Mouse (Mus musculus) lung, embryonic 15.5 days (tissue): Measurements from ENCODE around the gene Sugt1. TPM values are rescaled to one million over a fixed set of nuclear protein-coding genes. Genes with fewer than 3 reads are reported as not detected.
A peak's percentile ranks its signal among the peaks of the same experiment; 100 is the strongest.

Source experiments
- ATAC-seq: fragments of 200-750 bp; cut with Nextera tagmentation; 2 replicates; pipeline ENCODE4 v1.8.0; 2017; ENCODE audit warnings: moderate number of reproducible peaks, borderline replicate concordance; ENCODE audit not compliant: low FRiP score, low TSS enrichment; ENCODE audit errors: extremely low read depth
- H3K27ac ChIP-seq: fragments of 300-500 bp; sonication (generic); 2 replicates; pipeline ENCODE4 v1.5.1; 2015; ENCODE audit warnings: moderate library complexity, mild to moderate bottlenecking, inconsistent platforms
- H3K27me3 ChIP-seq: fragments of 300-500 bp; sonication (generic); 2 replicates; pipeline ENCODE4 v1.6.1; 2015; ENCODE audit warnings: inconsistent platforms
- H3K36me3 ChIP-seq: fragments of 300-500 bp; sonication (generic); 2 replicates; pipeline ENCODE4 v1.6.1; 2015; ENCODE audit warnings: inconsistent platforms
- H3K4me1 ChIP-seq: fragments of 300-500 bp; sonication (generic); 2 replicates; pipeline ENCODE4 v1.6.1; 2015; ENCODE audit warnings: inconsistent platforms
- H3K4me2 ChIP-seq: fragments of 300-500 bp; sonication (generic); 2 replicates; pipeline ENCODE4 v1.6.1; 2015; ENCODE audit warnings: inconsistent platforms, mild to moderate bottlenecking, moderate library complexity
- H3K4me3 ChIP-seq: fragments of 300-500 bp; sonication (generic); 2 replicates; pipeline ENCODE4 v1.5.1; 2015; ENCODE audit warnings: mild to moderate bottlenecking, inconsistent platforms
- H3K9ac ChIP-seq: fragments of 300-500 bp; sonication (generic); 2 replicates; pipeline ENCODE4 v1.6.1; 2015; ENCODE audit warnings: inconsistent platforms
- H3K9me3 ChIP-seq: fragments of 300-500 bp; sonication (generic); 2 replicates; pipeline ENCODE4 v1.6.1; 2016; ENCODE audit warnings: inconsistent platforms
- WGBS: fragments of 180-500 bp; shearing (Covaris S2); methylation state at CpG from one replicate; pipeline ENCODE4 v1.1.7; 2015; 5-methylcytosine and 5-hydroxymethylcytosine counted together
- polyA plus RNA-seq: library from polyadenylated mRNA; unstranded; fragments of >200 nt; fragmentation: Nextera tagmentation; extraction: Ambion mirVana; gene quantifications from 2 replicates; pipeline ENCODE4 v1.2.1, GENCODE M21; 2015

Sugt1 gene
- polyA plus RNA-seq, 1 experiment from 2014 or later: 127 TPM

DNA sequence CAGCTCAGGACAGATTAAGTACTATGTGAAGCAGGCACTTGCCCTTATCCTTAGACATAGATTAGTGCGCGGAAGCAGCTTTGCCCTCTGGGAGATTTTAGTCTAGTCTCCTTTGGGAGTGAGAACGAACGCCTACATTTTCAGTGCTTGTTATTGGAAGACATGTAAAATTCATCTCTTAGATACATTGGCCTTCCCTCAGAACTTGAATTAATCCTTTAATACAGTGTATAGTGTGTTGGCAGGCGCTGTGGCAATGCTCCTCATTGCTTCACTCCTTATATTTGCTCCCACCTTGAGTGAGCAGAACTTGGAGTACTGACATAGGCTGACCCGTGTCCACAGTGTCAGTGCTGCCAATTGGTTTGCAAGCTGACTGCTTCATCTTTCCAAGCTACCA, 20.8 kb downstream of the Sugt1 start:
- H3K27me3 ChIP-seq: no peaks in the 10 kb centered on the region
- 92% methylated on average over 6 of the region's 6 CpGs for WGBS
- ATAC-seq: no peak
- H3K4me3 ChIP-seq: no peak overlapping the region
- no peaks in the 10 kb centered on the region for H3K4me1 ChIP-seq
- H3K9me3 ChIP-seq: no peaks in the 10 kb centered on the region
- H3K9ac ChIP-seq: no peak overlapping the region
- H3K27ac ChIP-seq: no peak overlapping the region
- peaks cover 69% of the 10 kb centered on the region for H3K36me3 ChIP-seq
- H3K4me2 ChIP-seq: no peak overlapping the region

DNA sequence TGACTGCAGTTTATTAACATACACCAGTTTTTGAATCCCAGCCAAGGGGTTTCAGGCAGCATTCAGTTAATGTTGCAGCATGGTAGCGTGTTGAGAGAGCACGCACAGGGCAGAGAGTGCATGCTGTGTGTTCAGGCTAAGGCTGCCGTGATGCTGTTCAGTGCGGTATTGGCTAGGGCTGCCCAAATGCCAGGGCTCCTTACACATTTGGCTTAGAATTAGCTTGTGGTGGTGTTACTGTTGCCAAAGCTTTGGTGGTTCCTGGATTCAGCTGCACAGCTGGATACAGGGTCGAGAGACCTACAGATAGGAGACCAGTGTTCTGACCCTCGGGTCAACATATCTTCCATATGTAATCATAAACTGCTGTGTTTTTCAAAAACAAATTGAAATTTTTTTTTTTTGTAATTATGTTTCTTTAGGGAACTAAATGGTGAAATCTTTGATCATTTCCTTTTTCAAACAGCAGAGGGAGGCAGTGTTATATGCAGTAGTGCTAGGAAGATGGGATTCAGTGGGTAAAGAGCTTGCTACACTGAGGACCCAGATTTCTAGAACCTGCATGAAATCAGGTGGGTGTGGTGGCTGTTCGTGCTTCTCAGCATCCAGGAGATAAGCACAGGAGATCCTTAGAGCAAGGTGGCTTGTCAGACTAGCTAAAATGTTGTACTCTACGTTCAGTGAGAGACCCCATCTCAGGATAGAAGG, 29.8 kb downstream of the Sugt1 start:
- Histone ChIP-seq H3K9me3 (no peaks in the 10 kb centered on the region), H3K27ac (no peak overlapping the region), H3K9ac (no peak overlapping the region), H3K27me3 (no peaks in the 10 kb centered on the region), H3K36me3 (peaks cover 43% of the 10 kb centered on the region), H3K4me1 (no peaks in the 10 kb centered on the region), H3K4me2 (no peak overlapping the region), H3K4me3 (no peak overlapping the region)
- ATAC-seq: no peak
- WGBS: 83% methylated on average over 8 of the region's 8 CpGs

DNA sequence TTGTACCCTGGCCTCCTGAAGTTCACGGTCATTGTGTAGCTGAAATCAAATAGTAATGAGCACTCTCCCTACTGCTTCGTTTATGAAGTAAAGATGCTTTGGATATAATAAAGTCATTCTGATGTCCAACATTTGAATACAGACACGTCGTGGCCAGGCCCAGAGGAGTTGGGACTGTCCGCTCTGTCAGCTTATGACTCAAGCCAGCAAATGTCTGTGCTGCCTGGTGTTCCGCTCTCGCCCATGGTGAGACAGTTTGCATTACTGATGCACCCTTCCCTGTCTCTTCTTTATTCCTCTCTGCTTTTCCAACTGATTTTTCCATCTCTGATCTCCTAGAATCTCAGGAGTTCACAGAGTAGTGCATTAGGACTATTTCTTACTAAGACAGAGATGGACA, 32.3 kb downstream of the Sugt1 start:
- peaks cover 41% of the 10 kb centered on the region for H3K36me3 ChIP-seq
- H3K4me3 ChIP-seq: no peak overlapping the region
- H3K9me3 ChIP-seq: no peaks in the 10 kb centered on the region
- no peaks in the 10 kb centered on the region for H3K27me3 ChIP-seq
- no peak overlapping the region for H3K9ac ChIP-seq
- no peak overlapping the region for H3K4me2 ChIP-seq
- H3K4me1 ChIP-seq: no peaks in the 10 kb centered on the region
- H3K27ac ChIP-seq: no peak overlapping the region
- no peak for ATAC-seq
- WGBS: 94% methylated on average over 7 of the region's 7 CpGs

DNA sequence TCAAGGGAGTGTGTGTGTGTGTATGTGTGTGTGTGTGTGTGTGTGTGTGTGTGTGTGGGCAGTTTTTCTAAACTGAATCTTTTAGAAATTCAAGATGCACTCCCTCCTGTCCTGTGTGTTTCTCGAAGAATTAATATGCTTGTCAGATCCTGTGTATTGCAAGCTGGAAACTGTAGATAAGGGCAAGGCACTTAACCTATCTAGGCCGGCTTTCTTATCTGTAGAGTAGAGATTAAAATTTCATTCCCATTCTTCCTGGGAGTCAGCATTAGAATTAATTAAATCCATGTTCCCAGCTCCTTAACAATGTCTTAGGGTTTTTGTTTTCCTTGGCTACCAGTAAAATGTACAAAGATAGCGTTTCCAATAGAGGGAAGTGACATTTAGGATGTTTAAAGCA, 33.7 kb downstream of the Sugt1 start:
- H3K9ac ChIP-seq: no peak overlapping the region
- H3K27me3 ChIP-seq: no peaks in the 10 kb centered on the region
- H3K27ac ChIP-seq: no peak overlapping the region
- no peaks in the 10 kb centered on the region for H3K4me1 ChIP-seq
- no peak overlapping the region for H3K4me2 ChIP-seq
- no peak for ATAC-seq
- H3K9me3 ChIP-seq: no peaks in the 10 kb centered on the region
- peaks cover 46% of the 10 kb centered on the region for H3K36me3 ChIP-seq
- H3K4me3 ChIP-seq: no peak overlapping the region
- WGBS: 42% methylated on average over 3 of the region's 3 CpGs

DNA sequence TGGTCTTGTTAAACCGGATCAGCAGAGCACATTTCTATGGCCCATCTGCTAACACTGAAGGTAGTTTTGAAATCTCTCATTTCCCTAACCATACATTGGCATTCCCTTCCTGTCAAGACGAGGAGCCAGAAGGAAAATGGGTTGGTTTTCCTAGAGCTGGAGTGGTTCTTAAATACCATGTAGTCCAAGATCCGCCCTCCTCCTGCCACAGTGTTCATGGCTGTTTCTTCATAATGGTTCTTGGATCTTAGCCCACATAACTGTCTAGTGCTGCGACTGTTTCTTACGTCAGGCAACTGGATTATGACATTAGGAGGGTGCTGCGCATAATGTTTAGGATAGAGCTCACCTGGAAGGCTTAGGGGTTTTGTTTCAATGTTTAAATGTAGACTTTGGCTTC, 44.8 kb downstream of the Sugt1 start:
- H3K4me1 ChIP-seq: no peaks in the 10 kb centered on the region
- H3K36me3 ChIP-seq: peaks cover 22% of the 10 kb centered on the region
- no peak overlapping the region for H3K27ac ChIP-seq
- no peak overlapping the region for H3K4me2 ChIP-seq
- no peaks in the 10 kb centered on the region for H3K27me3 ChIP-seq
- H3K9me3 ChIP-seq: no peaks in the 10 kb centered on the region
- no peak overlapping the region for H3K4me3 ChIP-seq
- no peak overlapping the region for H3K9ac ChIP-seq
- WGBS: 73% methylated on average over 6 of the region's 6 CpGs
- ATAC-seq: no peak

DNA sequence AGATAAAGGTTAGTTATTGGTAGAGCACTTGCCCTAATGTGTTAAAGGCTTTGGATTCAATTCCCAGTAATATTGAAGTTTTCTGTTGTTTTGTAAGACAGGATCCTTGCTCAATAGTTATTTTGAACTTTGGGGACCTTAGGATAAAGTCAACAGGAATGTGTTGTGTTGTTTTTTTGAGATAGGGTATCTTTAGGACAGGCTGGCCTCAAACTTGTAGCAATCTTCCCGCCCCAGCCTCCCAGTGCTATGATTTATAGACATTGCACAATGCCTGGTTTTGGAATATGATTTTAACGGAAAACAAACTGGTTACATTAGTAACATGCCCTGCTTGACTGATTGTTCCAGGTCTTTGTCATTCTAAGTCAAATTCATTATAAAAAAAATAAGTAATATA, 45.7 kb downstream of the Sugt1 start:
- H3K4me1 ChIP-seq: no peaks in the 10 kb centered on the region
- no peaks in the 10 kb centered on the region for H3K9me3 ChIP-seq
- ATAC-seq: no peak
- no peak overlapping the region for H3K4me3 ChIP-seq
- no peak overlapping the region for H3K27ac ChIP-seq
- H3K9ac ChIP-seq: no peak overlapping the region
- H3K27me3 ChIP-seq: no peaks in the 10 kb centered on the region
- H3K36me3 ChIP-seq: peaks cover 14% of the 10 kb centered on the region
- no peak overlapping the region for H3K4me2 ChIP-seq
- WGBS: 89% methylated on average over 2 of the region's 2 CpGs

- H3K9me3 ChIP-seq: no peaks in the 10 kb centered on the region
- H3K27me3 ChIP-seq: no peaks in the 10 kb centered on the region
- 59% methylated on average over 4 of the region's 4 CpGs for WGBS
- no peak overlapping the region for H3K4me2 ChIP-seq
- H3K9ac ChIP-seq: no peak overlapping the region
- no peak overlapping the region for H3K27ac ChIP-seq
- no peaks in the 10 kb centered on the region for H3K4me1 ChIP-seq
- ATAC-seq: no peak
- 0 out of 2 replicates have a peak, but pooled peaks cover 4% of the 10 kb centered on the region for H3K36me3 ChIP-seq
- no peak overlapping the region for H3K4me3 ChIP-seq
Observed at GRCm38 (mm10) chr14:79636814-79637213, 49.3 kb downstream of the Sugt1 start.

DNA sequence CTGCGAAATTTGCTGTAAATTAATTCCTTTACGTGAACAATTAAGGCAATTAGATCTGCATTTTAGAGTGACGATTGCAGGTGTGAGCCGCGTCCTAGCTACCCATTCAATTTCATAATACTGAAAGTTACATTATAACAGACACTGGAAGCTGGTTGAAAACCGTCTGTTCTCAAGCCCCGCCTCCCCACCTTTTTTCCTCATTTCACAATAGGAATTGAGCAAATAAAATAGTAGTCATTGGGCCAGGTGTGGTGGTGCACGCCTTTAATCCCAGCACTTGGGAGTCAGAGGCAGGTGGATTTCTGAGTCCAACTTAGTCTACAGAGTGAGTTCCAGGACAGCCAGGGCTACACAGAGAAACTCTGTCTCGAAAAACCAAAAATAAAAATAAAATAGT, 54.6 kb downstream of the Sugt1 start:
- Histone ChIP-seq H3K27ac (no peak overlapping the region), H3K27me3 (peaks cover 9% of the 10 kb centered on the region; the same call in 1 of the 2 replicates), H3K4me1 (no peaks in the 10 kb centered on the region), H3K9ac (no peak overlapping the region), H3K36me3 (no peaks in the 10 kb centered on the region), H3K4me2 (no peak overlapping the region), H3K4me3 (no peak overlapping the region), H3K9me3 (no peaks in the 10 kb centered on the region)
- no peak for ATAC-seq
- WGBS: 71% methylated on average over 9 of the region's 9 CpGs

DNA sequence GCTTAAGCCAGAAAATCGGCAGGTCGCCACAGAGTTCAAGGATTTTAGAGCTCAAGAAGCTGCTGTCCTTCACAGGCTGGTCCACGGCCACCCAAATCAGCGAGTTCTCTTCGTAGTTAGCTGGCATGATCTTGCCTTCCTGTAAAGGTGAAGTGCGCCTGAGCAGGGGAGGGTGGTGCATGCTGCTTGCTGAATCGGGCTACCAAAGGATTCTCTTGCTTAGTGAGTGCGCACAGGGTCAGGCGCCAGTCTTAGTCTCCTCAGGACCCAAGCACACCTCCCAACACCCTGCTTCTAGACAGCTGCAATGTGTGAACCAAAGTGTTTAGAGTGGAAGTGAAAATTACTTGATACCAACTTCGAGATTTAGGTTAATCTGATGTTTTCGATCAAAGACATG, 57.9 kb downstream of the Sugt1 start:
- ATAC-seq: no peak
- 12% methylated on average over 11 of the region's 11 CpGs for WGBS
- H3K4me3 ChIP-seq: no peak overlapping the region

DNA sequence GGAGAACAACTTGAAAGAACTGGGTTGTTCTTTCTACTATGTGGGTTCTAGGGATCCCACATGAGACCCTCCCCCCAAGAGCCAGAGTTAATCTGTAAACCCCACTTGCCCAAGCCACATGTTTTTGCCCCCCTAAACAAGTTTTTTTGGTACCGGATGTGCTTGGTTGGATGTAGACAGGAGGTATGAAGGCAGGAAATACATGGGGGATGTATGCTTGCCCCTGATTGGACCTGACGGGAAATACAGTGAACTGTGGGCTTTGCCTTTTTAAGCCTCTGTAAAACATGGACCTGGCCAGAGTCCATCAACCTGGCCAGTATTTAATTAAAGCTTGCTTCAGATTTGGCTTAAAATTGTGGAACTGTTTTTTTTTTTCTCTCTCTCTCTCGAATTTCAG, 62.2 kb downstream of the Sugt1 start:
- peaks cover 9% of the 10 kb centered on the region; the same call in 1 of the 2 replicates for H3K27me3 ChIP-seq
- H3K9ac ChIP-seq: no peak overlapping the region
- peaks cover 7% of the 10 kb centered on the region; the same call in 1 of the 2 replicates for H3K4me1 ChIP-seq
- ATAC-seq: no peak
- no peaks in the 10 kb centered on the region for H3K9me3 ChIP-seq
- H3K4me2 ChIP-seq: no peak overlapping the region
- no peaks in the 10 kb centered on the region for H3K36me3 ChIP-seq
- 47% methylated on average over 3 of the region's 3 CpGs for WGBS
- H3K27ac ChIP-seq: no peak overlapping the region
- no peak overlapping the region for H3K4me3 ChIP-seq

More for the DNA sequence above, 57.9 kb downstream of the Sugt1 start:
- no peak overlapping the region for H3K4me2 ChIP-seq
- H3K4me1 ChIP-seq: no peaks in the 10 kb centered on the region
- H3K36me3 ChIP-seq: no peaks in the 10 kb centered on the region
- H3K9ac ChIP-seq: no peak overlapping the region
- H3K27me3 ChIP-seq: peaks cover 9% of the 10 kb centered on the region; the same call in 1 of the 2 replicates
- no peak overlapping the region for H3K27ac ChIP-seq
- no peaks in the 10 kb centered on the region for H3K9me3 ChIP-seq

DNA sequence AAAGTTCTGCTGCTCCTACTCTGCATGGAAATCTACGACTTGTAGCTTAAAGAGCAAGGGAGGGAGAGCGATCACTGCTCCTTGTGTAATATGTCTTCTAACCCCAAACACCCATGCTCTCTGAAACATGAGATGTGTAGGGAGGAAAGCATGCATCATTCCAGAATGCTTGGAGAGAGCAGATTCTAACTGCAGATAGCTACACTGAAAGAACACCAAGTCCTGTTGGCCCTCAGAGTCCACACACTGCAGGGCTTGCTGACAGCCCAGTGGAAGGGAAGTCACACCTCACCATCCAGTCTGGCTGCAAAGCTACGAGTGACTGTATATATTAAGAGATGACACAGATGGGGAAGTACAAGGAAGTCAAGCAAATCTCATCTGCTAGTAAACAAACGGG, 65.2 kb downstream of the Sugt1 start:
- no peaks in the 10 kb centered on the region for H3K27me3 ChIP-seq
- H3K4me1 ChIP-seq: peaks cover 7% of the 10 kb centered on the region; the same call in 1 of the 2 replicates
- peak; percentile 82; the same call in 1 of the 2 replicates for ATAC-seq

GRCm38 (mm10) chr14:79658286-79658685, 70.8 kb downstream of the Sugt1 start:
- Histone ChIP-seq H3K9me3 (no peaks in the 10 kb centered on the region), H3K4me2 (no peak overlapping the region), H3K36me3 (no peaks in the 10 kb centered on the region), H3K4me1 (0 out of 2 replicates have a peak, but pooled peaks cover 3% of the 10 kb centered on the region), H3K27me3 (no peaks in the 10 kb centered on the region), H3K27ac (no peak overlapping the region), H3K9ac (no peak overlapping the region), H3K4me3 (no peak overlapping the region)
- ATAC-seq: no peak
- WGBS: 72% methylated on average over 5 of the region's 5 CpGs

More for the DNA sequence above, 65.2 kb downstream of the Sugt1 start:
- Histone ChIP-seq H3K4me2 (no peak overlapping the region), H3K9ac (no peak overlapping the region), H3K27ac (no peak overlapping the region), H3K36me3 (no peaks in the 10 kb centered on the region), H3K4me3 (no peak overlapping the region), H3K9me3 (no peaks in the 10 kb centered on the region)
- WGBS: 36% methylated on average over 4 of the region's 4 CpGs
